Mouse (Mus musculus): ENCODE measurements at regions not wholly inside any gene's neighbourhood (a gene's known extent, or its start where the extent isn't known, plus 50 kb on each side); places are given as distances from the start of the nearest gene placed in this dataset.

DNA sequence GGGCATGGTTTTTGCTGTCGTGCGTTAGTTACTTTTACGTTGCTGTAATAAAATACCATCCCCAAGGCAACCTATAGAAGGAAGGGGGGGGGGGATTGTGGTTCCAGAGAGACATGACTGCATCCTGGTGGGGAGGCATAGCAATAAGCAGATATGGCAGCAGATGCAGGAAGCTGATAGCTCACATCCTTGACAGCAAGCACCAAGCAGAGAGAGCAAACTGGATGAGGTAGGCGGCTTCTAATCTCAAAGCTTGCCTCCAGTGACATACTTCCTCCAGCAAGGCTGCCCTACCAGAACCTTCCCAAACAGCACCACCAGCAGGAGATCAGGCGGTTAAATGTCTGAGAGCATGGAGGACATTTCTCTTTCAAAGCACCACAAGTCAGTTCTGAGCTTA is 60.0 kb upstream of the Ak4 start:
- TF ChIP-seq SIN3A (IDR thresholded peaks at IDR 0.05; ENCODE audit: low read length) (no peak; the same call in none of the 2 replicates), EP300 (IDR thresholded peaks at IDR 0.05; ENCODE audit: low read depth in 1 of 2, low read length in 2 of 2) (peak; percentile 62 to 80), RAD21 (IDR thresholded peaks at IDR 0.05; ENCODE audit: low read depth, low read length) (no peak), NRF1 (IDR thresholded peaks at IDR 0.05; ENCODE audit: insufficient read depth, low read depth, low read length, poor library complexity, severe bottlenecking) (no peak), CTCF (IDR thresholded peaks at IDR 0.05 in 2 of 3, conservative IDR thresholded peaks at IDR 0.05 in 1 of 3; ENCODE audit: control insufficient read depth in 1 of 3, insufficient read depth in 1 of 3, low read depth in 2 of 3, low read length in 3 of 3, poor library complexity in 1 of 3, severe bottlenecking in 1 of 3) (peak in 2 of 3 experiments; percentile 18 to 32; a peak in 3 of 6 replicates), MEF2A (IDR thresholded peaks at IDR 0.05; ENCODE audit: extremely low read depth, insufficient replicate concordance, low read depth, low read length, poor library complexity, severe bottlenecking) (no peak), ZMIZ1 (IDR thresholded peaks at IDR 0.05; ENCODE audit: low read depth, low read length) (no peak), MAX (IDR thresholded peaks at IDR 0.05; ENCODE audit: low read length) (no peak; the same call in 1 of the 2 replicates)

All from MEL (cell line).